Mouse (Mus musculus): ENCODE results near the gene Nfatc3.
A peak's percentile ranks its signal among the peaks of the same experiment; 100 is the strongest.

The Nfatc3 gene

GRCm38 (mm10) chr8:106115897-106116296 is 57.3 kb downstream of the Nfatc3 start:
- peak in 1 of 2 experiments; percentile 68 for DNase-seq (ENCODE audit: inconsistent age in 2 of 2, low spot score in 1 of 2)

- DNase-seq (ENCODE audit: inconsistent age in 2 of 2, low spot score in 1 of 2), result no peak
Measured at GRCm38 (mm10) chr8:106123443-106123842, 64.8 kb downstream of the Nfatc3 start.

- DNase-seq (ENCODE audit: inconsistent age in 2 of 2, low spot score in 1 of 2), result no peak
Measured at GRCm38 (mm10) chr8:106126055-106126454, 67.4 kb downstream of the Nfatc3 start.

- DNase-seq (ENCODE audit: inconsistent age in 2 of 2, low spot score in 1 of 2), result no peak
Measured at GRCm38 (mm10) chr8:106127054-106127453, 68.4 kb downstream of the Nfatc3 start.

GRCm38 (mm10) chr8:106127882-106128410 is 69.3 kb downstream of the Nfatc3 start:
- DNase-seq (ENCODE audit: inconsistent age in 2 of 2, low spot score in 1 of 2), result no peak

GRCm38 (mm10) chr8:106129232-106129930 is 70.7 kb downstream of the Nfatc3 start:
- peak in 1 of 2 experiments; percentile 48 for DNase-seq (ENCODE audit: inconsistent age in 2 of 2, low spot score in 1 of 2)

GRCm38 (mm10) chr8:106129997-106130396 is 71.4 kb downstream of the Nfatc3 start:
- no peak for DNase-seq (ENCODE audit: inconsistent age in 2 of 2, low spot score in 1 of 2)

- no peak for DNase-seq (ENCODE audit: inconsistent age in 2 of 2, low spot score in 1 of 2)
Measured at GRCm38 (mm10) chr8:106130505-106130904, 71.9 kb downstream of the Nfatc3 start.

- no peak for DNase-seq (ENCODE audit: inconsistent age in 2 of 2, low spot score in 1 of 2)
Measured at GRCm38 (mm10) chr8:106131021-106131420, 72.4 kb downstream of the Nfatc3 start.

GRCm38 (mm10) chr8:106131488-106132222 is 73.0 kb downstream of the Nfatc3 start:
- DNase-seq (ENCODE audit: inconsistent age in 2 of 2, low spot score in 1 of 2), result no peak

GRCm38 (mm10) chr8:106132356-106132755 is 73.7 kb downstream of the Nfatc3 start:
- no peak for DNase-seq (ENCODE audit: inconsistent age in 2 of 2, low spot score in 1 of 2)

- DNase-seq (ENCODE audit: inconsistent age in 2 of 2, low spot score in 1 of 2), result no peak
Measured at GRCm38 (mm10) chr8:106133526-106133925, 74.9 kb downstream of the Nfatc3 start.

- no peak for DNase-seq (ENCODE audit: inconsistent age in 2 of 2, low spot score in 1 of 2)
Measured at GRCm38 (mm10) chr8:106133946-106134345, 75.3 kb downstream of the Nfatc3 start.

GRCm38 (mm10) chr8:106134751-106135571 is 76.3 kb downstream of the Nfatc3 start:
- peak in 1 of 2 experiments; percentile 41 for DNase-seq (ENCODE audit: inconsistent age in 2 of 2, low spot score in 1 of 2)

- no peak for DNase-seq (ENCODE audit: inconsistent age in 2 of 2, low spot score in 1 of 2)
Measured at GRCm38 (mm10) chr8:106135672-106136071, 77.0 kb downstream of the Nfatc3 start.

GRCm38 (mm10) chr8:106136156-106137130 is 77.8 kb downstream of the Nfatc3 start, which contains the start of gene Esrp2:
Gene Esrp2, minus strand, starts transcription at chr8:106136974.
- peak; percentile 65 to 84 for DNase-seq (ENCODE audit: inconsistent age in 2 of 2, low spot score in 1 of 2)

GRCm38 (mm10) chr8:106137218-106137905 is 78.7 kb downstream of the Nfatc3 start:
- peak in 1 of 2 experiments; percentile 58 for DNase-seq (ENCODE audit: inconsistent age in 2 of 2, low spot score in 1 of 2)

GRCm38 (mm10) chr8:106137906-106138477 is 79.4 kb downstream of the Nfatc3 start:
- peak; percentile 85 to 95 for DNase-seq (ENCODE audit: inconsistent age in 2 of 2, low spot score in 1 of 2)

- DNase-seq (ENCODE audit: inconsistent age in 2 of 2, low spot score in 1 of 2), result no peak
Measured at GRCm38 (mm10) chr8:106138616-106139015, 80.0 kb downstream of the Nfatc3 start.
